Mouse (Mus musculus): ENCODE results near the gene Slc5a9. TPM values are rescaled to one million over a fixed set of nuclear protein-coding genes. Genes with fewer than 3 reads are reported as not detected.

Gene Slc5a9
- polyA plus RNA-seq, 1 experiment = 0.99 TPM

DNA sequence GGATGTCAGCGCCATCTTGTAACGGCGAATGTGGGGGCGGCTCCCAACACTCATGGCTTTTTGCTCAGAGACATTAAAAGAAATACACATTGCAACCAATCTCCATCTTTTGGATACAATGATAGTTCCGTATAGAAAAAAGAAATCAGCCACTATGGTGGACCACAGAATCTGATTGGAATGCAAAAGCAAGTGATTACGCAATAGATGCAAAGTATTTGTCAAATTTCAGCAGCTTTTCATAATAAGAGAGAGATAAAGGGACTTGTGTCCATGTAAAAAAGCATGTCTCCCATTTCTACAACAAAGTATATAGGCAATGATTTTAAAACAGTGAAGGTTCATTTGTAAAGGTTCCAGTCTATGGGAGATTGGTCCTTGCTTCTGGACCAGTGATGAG is 63.8 kb downstream of the Slc5a9 start:
- no peak for TF ChIP-seq CTCF (IDR thresholded peaks at IDR 0.05; ENCODE audit: control insufficient read depth, insufficient read depth, insufficient replicate concordance, low read depth, low read length)
- TF ChIP-seq POLR2A (IDR thresholded peaks at IDR 0.05; ENCODE audit: control insufficient read depth, low read depth, low read length) = no peak
- Histone ChIP-seq H3K27me3 (ENCODE audit: control insufficient read depth, insufficient read depth, low read length) (no peaks in the 10 kb centered on the region), H3K4me3 (ENCODE audit: control insufficient read depth, low read depth, low read length) (no peak overlapping the region), H3K4me1 (ENCODE audit: control insufficient read depth, insufficient read depth, low read length) (no peaks in the 10 kb centered on the region), H3K27ac (ENCODE audit: control insufficient read depth, insufficient read depth, low read depth, low read length) (no peak overlapping the region), H3K36me3 (ENCODE audit: control insufficient read depth, insufficient read depth, low read length) (no peaks in the 10 kb centered on the region)

Other genes with a start within 250 kb of the Slc5a9 start
- gene Spata6, start 182.9 kb downstream of the Slc5a9 start, polyA plus RNA-seq (2012; rRNA removed) = 943 and 944 TPM in 2 replicates
- gene Skint8, start 16.5 kb upstream of the Slc5a9 start, polyA plus RNA-seq (2012; rRNA removed) = 0.25 and 0.69 TPM in 2 replicates
- 0.10 TPM in 1 of 2 replicates, not detected in the other for gene Skint7, start 70.0 kb upstream of the Slc5a9 start, polyA plus RNA-seq (2012; rRNA removed)
- gene Skint1, start 103.4 kb upstream of the Slc5a9 start, polyA plus RNA-seq (2012; rRNA removed) = not detected in 2 replicates
- not detected in 2 replicates for gene Skint4, start 169.1 kb upstream of the Slc5a9 start, polyA plus RNA-seq (2012; rRNA removed)